13 mouse cellular contexts compared by ENCODE assay signal in the genomic region with DNA sequence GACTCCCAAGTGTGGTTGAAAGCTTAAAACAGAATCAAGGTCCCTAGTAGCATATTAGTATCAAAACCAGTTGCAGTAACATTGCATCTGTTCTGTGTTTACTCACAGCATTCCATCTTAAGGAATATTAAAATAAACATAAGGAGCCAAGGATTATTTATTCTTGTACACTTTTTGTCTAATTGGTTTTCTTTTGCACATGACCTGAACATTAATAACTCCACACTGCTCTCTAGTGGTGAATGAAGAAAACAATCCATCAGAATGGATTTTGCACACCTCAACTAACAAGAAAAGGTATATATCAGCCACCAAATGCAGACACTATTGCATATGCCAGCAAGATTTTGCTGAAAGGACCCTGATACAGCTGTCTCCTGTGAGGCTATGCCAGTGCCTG. TPM values are rescaled to one million over a fixed set of nuclear protein-coding genes. Genes with fewer than 3 reads are reported as not detected.
A peak's percentile ranks its signal among the peaks of the same experiment; 100 is the strongest.
DNase-seq lines count a peak whose midpoint lies in the region; ATAC-seq and TF ChIP-seq lines count a peak whose summit lies in the region.
"Had no signal": no experiment of that assay in that cellular context is flagged by ENCODE, and none has a peak within 500 bp of the region (broad histone marks: within the 10 kb centered on the region; RNA-seq: fewer than 3 reads in every experiment).

No protein-coding gene starts in this region.

- H3K4me1 ChIP-seq in liver, embryonic 14.5 days (replicated peaks; ENCODE audit: control insufficient read depth in 2 of 2, insufficient read depth in 2 of 2, low read length in 1 of 2) = peaks cover 0 to 2% of the 10 kb centered on the region in 2 experiments; a peak in 1 of 4 replicates
- H3K4me1 ChIP-seq in liver, embryonic 12.5 days = peaks cover 12% of the 10 kb centered on the region

- intact Hi-C loops in heart, postnatal 14 days (cut with DNase I) = loop anchor here (2.0 to 5.0 kb wide), 2 partner anchors 432 to 629 kb away; no protein-coding TSS in a partner anchor

- no peak for TF ChIP-seq EP300 in liver, embryonic 14.5 days (IDR thresholded peaks at IDR 0.05; ENCODE audit: low read depth)

- no peak overlapping the region for H3K4me3 ChIP-seq in liver, embryonic 14.5 days (ENCODE audit: insufficient read depth in 1 of 2, low read depth in 2 of 2, low read length in 2 of 2)
- H3K4me3 ChIP-seq in liver, embryonic 12.5 days = no peak overlapping the region
- H3K4me3 ChIP-seq: megakaryocyte, embryonic 14.5 days had no signal

- H3K9ac ChIP-seq in liver, embryonic 14.5 days (replicated peaks) = no peak overlapping the region
- no peak overlapping the region for H3K9ac ChIP-seq in liver, embryonic 12.5 days

- no peaks in the 10 kb centered on the region for H3K9me3 ChIP-seq in liver, embryonic 14.5 days (ENCODE audit: control insufficient read depth, low read length)
- H3K9me3 ChIP-seq in liver, embryonic 12.5 days (replicated peaks) = no peaks in the 10 kb centered on the region
- H3K9me3 ChIP-seq: megakaryocyte, embryonic 14.5 days had no signal

- H3K27ac ChIP-seq in liver, embryonic 14.5 days = no peak overlapping the region
- H3K27ac ChIP-seq in liver, embryonic 12.5 days = no peak overlapping the region

- DNase-seq in cerebellum, adult 9-10 months = peak; percentile 49
- DNase-seq in cerebellum, postnatal 4 days (ENCODE audit: low spot score in 2 of 2) = no peak
- peak in 2 of 3 experiments; percentile 4 to 13 for DNase-seq in liver, embryonic 14.5 days (ENCODE audit: low read depth in 3 of 3, low spot score in 3 of 3)
- DNase-seq in adipocyte (ENCODE audit: low spot score) = peak; percentile 63
- peak; percentile 55 for DNase-seq in naive thymus-derived CD4-positive, alpha-beta T cell, adult 2 months (ENCODE audit: low read depth)
- no peak for DNase-seq in heart, postnatal 14 days
- DNase-seq in kidney, postnatal 25 days = no peak
- DNase-seq: B cell, adult 2 months; right cerebral cortex, adult 18-20 months; thymus, postnatal 36 days had no signal

- ATAC-seq in liver, embryonic 14.5 days (ENCODE audit: insufficient read depth) = no peak
- no peak for ATAC-seq in liver, embryonic 12.5 days

- no peaks in the 10 kb centered on the region for H3K36me3 ChIP-seq in liver, embryonic 14.5 days (replicated peaks; ENCODE audit: control insufficient read depth, insufficient read depth, low read depth)
- H3K36me3 ChIP-seq in liver, embryonic 12.5 days = peaks cover 41% of the 10 kb centered on the region

- TF ChIP-seq CTCF in liver, embryonic 14.5 days (IDR thresholded peaks at IDR 0.05; ENCODE audit: low read depth) = peak; percentile 46; the same call in 1 of the 2 replicates

- no peaks in the 10 kb centered on the region for H3K27me3 ChIP-seq in liver, embryonic 14.5 days (ENCODE audit: control insufficient read depth, insufficient read depth, low read length)
- no peaks in the 10 kb centered on the region for H3K27me3 ChIP-seq in liver, embryonic 12.5 days (replicated peaks)
- H3K27me3 ChIP-seq: megakaryocyte, embryonic 14.5 days had no signal

- no peak overlapping the region for H3K4me2 ChIP-seq in liver, embryonic 14.5 days (ENCODE audit: low read depth)
- H3K4me2 ChIP-seq in liver, embryonic 12.5 days = no peak overlapping the region
- H3K4me2 ChIP-seq: heart, embryonic 11.5 days had no signal

RNA-seq across cellular contexts. Expression of gene Stxbp4, which starts 21.5 kb away (rescaled TPM):
- polyA plus RNA-seq in liver, embryonic 14.5 days (2012; rRNA removed) = 2.1 and 2.6 TPM in 2 replicates
- 4.8 and 6.2 TPM in 2 replicates for polyA plus RNA-seq in liver, embryonic 14.5 days (2014; fragmentation: Nextera tagmentation; extraction: Ambion mirVana)
- polyA plus RNA-seq in liver, embryonic 12.5 days (2016; fragmentation: Nextera tagmentation; extraction: Ambion mirVana) = 11.2 and 12.9 TPM in 2 replicates
- 1 to 10 TPM; 5.6 to 6.3 TPM for total RNA-seq in heart, postnatal 14 days (2021)

RNA-seq across cellular contexts. Expression of gene Cox11, which starts 21.5 kb away (rescaled TPM):
- 16.3 and 17.4 TPM in 2 replicates for polyA plus RNA-seq in liver, embryonic 14.5 days (2012; rRNA removed)
- polyA plus RNA-seq in liver, embryonic 14.5 days (2014; fragmentation: Nextera tagmentation; extraction: Ambion mirVana) = 16.0 and 17.3 TPM in 2 replicates
- 38.2 and 40.5 TPM in 2 replicates for polyA plus RNA-seq in liver, embryonic 12.5 days (2016; fragmentation: Nextera tagmentation; extraction: Ambion mirVana)
- total RNA-seq in heart, postnatal 14 days (2021) = 10 to 100 TPM; 23.1 to 25.0 TPM

Comparison
In these comparisons a context has a peak if more than half of its experiments do, and no peak if none do; other contexts are left out.
1. DNase-seq: peak in cerebellum, adult 9-10 months (single experiment), liver, embryonic 14.5 days (2 of 3), adipocyte (single experiment) and naive thymus-derived CD4-positive, alpha-beta T cell, adult 2 months (single experiment); none in cerebellum, postnatal 4 days (0 of 2), heart, postnatal 14 days (0 of 2) and kidney, postnatal 25 days (0 of 2).